Mouse (Mus musculus) myocyte (in vitro differentiated cells): ENCODE measurements around the gene Cyp11a1.

ENCODE experiments used
- CEBPB ChIP-seq: IDR thresholded peaks from 2 replicates; pipeline ENCODE4 v1.6.1; 2011; ENCODE audit warnings: mild to moderate bottlenecking, moderate library complexity; ENCODE audit not compliant: poor library complexity, insufficient read depth, severe bottlenecking
- MYOG ChIP-seq, 3 experiments: IDR thresholded peaks; one replicate each; pipeline ENCODE4 v1.6.1; 2011; ENCODE audit warnings: control low read depth in 2 of 3, low read depth in 2 of 3, mild to moderate bottlenecking in 2 of 3; ENCODE audit not compliant: insufficient read length in 2 of 3, control insufficient read depth in 1 of 3, insufficient read depth in 1 of 3
- POLR2AphosphoS2 ChIP-seq: IDR thresholded peaks from one replicate; pipeline ENCODE4 v1.6.1; 2011; ENCODE audit warnings: low read depth, control low read depth; ENCODE audit not compliant: insufficient read length
- REST ChIP-seq: IDR thresholded peaks from one replicate; pipeline ENCODE4 v1.6.1; 2011; ENCODE audit warnings: mild to moderate bottlenecking, control low read depth, moderate library complexity; ENCODE audit not compliant: insufficient read depth, insufficient read length
- TCF12 ChIP-seq: IDR thresholded peaks from one replicate; pipeline ENCODE4 v1.6.1; 2011; ENCODE audit warnings: mild to moderate bottlenecking, control low read depth; ENCODE audit not compliant: poor library complexity, insufficient read depth, severe bottlenecking

DNA sequence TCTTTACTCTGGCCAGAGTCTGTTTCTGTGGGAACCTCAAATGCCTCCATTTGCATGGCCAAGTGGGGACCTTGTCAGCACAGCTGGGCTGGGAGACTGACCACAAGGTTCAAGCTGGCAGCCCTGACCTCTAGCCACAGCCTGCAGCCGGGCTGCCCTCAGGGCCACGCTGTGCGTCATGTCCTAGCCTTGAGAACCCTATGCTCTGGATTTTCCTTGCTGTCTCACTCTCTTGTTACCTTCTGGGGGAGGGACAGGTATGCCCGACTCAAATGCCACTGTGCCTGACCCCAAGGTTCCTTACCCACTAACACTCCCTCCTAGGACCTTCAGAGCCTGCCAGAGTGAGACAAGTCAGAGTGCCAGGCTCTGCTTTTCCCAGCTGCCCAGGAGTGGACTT is 30.8 kb downstream of the Cyp11a1 start:
- TF ChIP-seq REST, result no peak
- no peak for TF ChIP-seq CEBPB
- TF ChIP-seq POLR2AphosphoS2, result no peak
- no peak for TF ChIP-seq TCF12
- no peak for TF ChIP-seq MYOG (IDR thresholded peaks at IDR 0.05; ENCODE audit: control insufficient read depth in 1 of 3, insufficient read depth in 1 of 3, insufficient read length in 2 of 3, low read depth in 2 of 3)
